22 mouse cellular contexts compared by ENCODE assay signal in genomic region chr5:51984966-51985365, GRCm38 (mm10).
A peak's percentile ranks its signal among the peaks of the same experiment; 100 is the strongest.
DNase-seq lines count a peak whose midpoint lies in the region; ATAC-seq and TF ChIP-seq lines count a peak whose summit lies in the region.
"Had no signal": no experiment of that assay in that cellular context is flagged by ENCODE, and none has a peak within 500 bp of the region (broad histone marks: within the 10 kb centered on the region; RNA-seq: fewer than 3 reads in every experiment).

No protein-coding gene starts in this region.

- TF ChIP-seq EP300 in stomach, postnatal 0 days (optimal IDR thresholded peaks at IDR 0.05) = no peak

- H3K4me1 ChIP-seq in cortical plate, adult 2 months (ENCODE audit: control insufficient read depth, insufficient read depth, low read length) = peaks cover 4% of the 10 kb centered on the region; the same call in 1 of the 2 replicates
- no peaks in the 10 kb centered on the region for H3K4me1 ChIP-seq in stomach, postnatal 0 days (replicated peaks; ENCODE audit: control insufficient read depth, insufficient read depth)
- H3K4me1 ChIP-seq: embryonic facial prominence, embryonic 15.5 days; hindbrain, embryonic 13.5 days had no signal

- H3K4me3 ChIP-seq in cortical plate, adult 2 months (ENCODE audit: insufficient read depth, low read length) = no peak overlapping the region
- H3K4me3 ChIP-seq in stomach, postnatal 0 days (ENCODE audit: low read depth, low read length) = no peak overlapping the region
- H3K4me3 ChIP-seq: embryonic facial prominence, embryonic 15.5 days; heart, embryonic 13.5 days; hindbrain, embryonic 13.5 days; left cerebral cortex, adult 2 months had no signal

- 88% methylated on average over 6 of the region's 6 CpGs for WGBS in stomach, postnatal 0 days

- no peak for TF ChIP-seq POLR2A in cortical plate, adult 2 months (IDR thresholded peaks at IDR 0.05; ENCODE audit: extremely low read depth, insufficient read depth, low read length)

- no peaks in the 10 kb centered on the region for H3K27me3 ChIP-seq in stomach, postnatal 0 days (ENCODE audit: control insufficient read depth, insufficient read depth, low read length)
- H3K27me3 ChIP-seq: embryonic facial prominence, embryonic 15.5 days; heart, embryonic 13.5 days; hindbrain, embryonic 13.5 days had no signal

- no peaks in the 10 kb centered on the region for H3K9me3 ChIP-seq in stomach, postnatal 0 days (ENCODE audit: control insufficient read depth, low read length)
- H3K9me3 ChIP-seq: embryonic facial prominence, embryonic 15.5 days; heart, embryonic 13.5 days; hindbrain, embryonic 13.5 days had no signal

- H3K27ac ChIP-seq in cortical plate, adult 2 months (ENCODE audit: insufficient read depth, low read length) = peak overlapping the region; percentile 28; the same call in 1 of the 2 replicates
- no peak overlapping the region for H3K27ac ChIP-seq in stomach, postnatal 0 days (replicated peaks)
- H3K27ac ChIP-seq: embryonic facial prominence, embryonic 15.5 days; heart, embryonic 13.5 days; hindbrain, embryonic 13.5 days had no signal

- TF ChIP-seq CTCF in cortical plate, adult 2 months (IDR thresholded peaks at IDR 0.05; ENCODE audit: extremely low read depth, insufficient read depth, low read length) = no peak
- no peak for TF ChIP-seq CTCF in stomach, postnatal 0 days (IDR thresholded peaks at IDR 0.05; ENCODE audit: low read depth)

- peak; percentile 2 for DNase-seq in gastrocnemius, adult 18-20 months (ENCODE audit: low spot score)
- no peak for DNase-seq in gastrocnemius, postnatal 36 days
- peak; percentile 19 for DNase-seq in left cerebral cortex, postnatal 4 days
- no peak for DNase-seq in left cerebral cortex, postnatal 36 days (ENCODE audit: low spot score in 2 of 2)
- peak; percentile 27 to 51 for DNase-seq in heart, postnatal 10 days
- DNase-seq in kidney, postnatal 36 days = no peak
- no peak for DNase-seq in stomach, postnatal 0 days (ENCODE audit: low spot score)
- DNase-seq: B cell, adult 2 months; cerebellum, postnatal 25 days; kidney, adult 2 months; kidney, postnatal 14 days; lung, adult 18-20 months; lung, postnatal 36 days; thymus, postnatal 4 days had no signal

- H3K9ac ChIP-seq in stomach, postnatal 0 days (ENCODE audit: low read length) = no peak overlapping the region
- H3K9ac ChIP-seq: embryonic facial prominence, embryonic 15.5 days; heart, embryonic 13.5 days; hindbrain, embryonic 13.5 days had no signal

- no peak overlapping the region for H3K4me2 ChIP-seq in stomach, postnatal 0 days (replicated peaks; ENCODE audit: low read depth)
- H3K4me2 ChIP-seq: embryonic facial prominence, embryonic 15.5 days; heart, embryonic 13.5 days; hindbrain, embryonic 13.5 days; liver, embryonic 11.5 days had no signal

- no peak for ATAC-seq in stomach, postnatal 0 days (ENCODE audit: low FRiP score, low TSS enrichment)
- ATAC-seq: inflammation-experienced regulatory T-cells, adult 6 months; midbrain, embryonic 16.5 days had no signal

- no peaks in the 10 kb centered on the region for H3K36me3 ChIP-seq in stomach, postnatal 0 days (ENCODE audit: control insufficient read depth, insufficient read depth, low read length)
- H3K36me3 ChIP-seq: embryonic facial prominence, embryonic 15.5 days; heart, embryonic 13.5 days; hindbrain, embryonic 13.5 days had no signal

- intact Hi-C loops in gastrocnemius, postnatal 36 days (cut with DNase I) = no loop called here
- intact Hi-C loops in left cerebral cortex, postnatal 4 days (cut with DNase I) = no loop called here
- intact Hi-C loops in left cerebral cortex, postnatal 36 days (cut with DNase I) = no loop called here
- intact Hi-C loops in heart, postnatal 10 days (cut with DNase I) = no loop called here

Comparison
In these comparisons a context has a peak if more than half of its experiments do, and no peak if none do; other contexts are left out.
1. DNase-seq: peak in gastrocnemius, adult 18-20 months (single experiment), left cerebral cortex, postnatal 4 days (single experiment) and heart, postnatal 10 days (2 of 2); none in gastrocnemius, postnatal 36 days (0 of 2), left cerebral cortex, postnatal 36 days (0 of 2), kidney, postnatal 36 days (0 of 2) and stomach, postnatal 0 days (single experiment).